Mouse (Mus musculus): ENCODE measurements at regions not wholly inside any gene's neighbourhood (a gene's known extent, or its start where the extent isn't known, plus 50 kb on each side); places are given as distances from the start of the nearest gene placed in this dataset.

GRCm38 (mm10) chr5:51935391-51936354 lies 254.6 kb downstream of the Dhx15 start:
- no peaks in the 10 kb centered on the region for H3K36me3 ChIP-seq
- no peak overlapping the region for H3K27ac ChIP-seq
- H3K9me3 ChIP-seq (replicated peaks), result no peaks in the 10 kb centered on the region
- WGBS, result 86% methylated on average over 17 of the region's 17 CpGs
- H3K4me1 ChIP-seq, result 0 out of 2 replicates have a peak, but pooled peaks cover 2% of the 10 kb centered on the region
- H3K27me3 ChIP-seq (ENCODE audit: low read depth, poor library complexity, severe bottlenecking), result no peaks in the 10 kb centered on the region
- no peak for DNase-seq (ENCODE audit: low spot score)
- H3K4me3 ChIP-seq, result no peak overlapping the region

- 82% methylated on average over 4 of the region's 4 CpGs for WGBS
- no peaks in the 10 kb centered on the region for H3K9me3 ChIP-seq (replicated peaks)
- no peak for DNase-seq (ENCODE audit: low spot score)
- H3K27me3 ChIP-seq (ENCODE audit: low read depth, poor library complexity, severe bottlenecking), result no peaks in the 10 kb centered on the region
- 0 out of 2 replicates have a peak, but pooled peaks cover 2% of the 10 kb centered on the region for H3K4me1 ChIP-seq
- no peak overlapping the region for H3K4me3 ChIP-seq
- no peaks in the 10 kb centered on the region for H3K36me3 ChIP-seq
- H3K27ac ChIP-seq, result no peak overlapping the region
These were observed 255.4 kb downstream of the Dhx15 start for GRCm38 (mm10) chr5:51934910-51935309.

- no peaks in the 10 kb centered on the region for H3K36me3 ChIP-seq
- H3K27ac ChIP-seq, result no peak overlapping the region
- DNase-seq (ENCODE audit: low spot score), result no peak
- no peaks in the 10 kb centered on the region for H3K4me1 ChIP-seq
- WGBS, result 96% methylated on average over 1 of the region's 1 CpGs
- H3K4me3 ChIP-seq, result no peak overlapping the region
- H3K9me3 ChIP-seq (replicated peaks), result no peaks in the 10 kb centered on the region
- no peaks in the 10 kb centered on the region for H3K27me3 ChIP-seq (ENCODE audit: low read depth, poor library complexity, severe bottlenecking)
These were observed 257.0 kb downstream of the Dhx15 start for GRCm38 (mm10) chr5:51933331-51933730.

GRCm38 (mm10) chr5:51930416-51930815 lies 259.9 kb downstream of the Dhx15 start:
- no peaks in the 10 kb centered on the region for H3K36me3 ChIP-seq
- no peaks in the 10 kb centered on the region for H3K27me3 ChIP-seq (ENCODE audit: low read depth, poor library complexity, severe bottlenecking)
- H3K27ac ChIP-seq, result no peak overlapping the region
- DNase-seq (ENCODE audit: low spot score), result no peak
- no peaks in the 10 kb centered on the region for H3K9me3 ChIP-seq (replicated peaks)
- no peaks in the 10 kb centered on the region for H3K4me1 ChIP-seq
- WGBS, result 79% methylated on average over 3 of the region's 3 CpGs
- H3K4me3 ChIP-seq, result no peak overlapping the region

- H3K36me3 ChIP-seq, result no peaks in the 10 kb centered on the region
- H3K9me3 ChIP-seq (replicated peaks), result no peaks in the 10 kb centered on the region
- no peaks in the 10 kb centered on the region for H3K4me1 ChIP-seq
- 81% methylated on average over 3 of the region's 3 CpGs for WGBS
- no peak overlapping the region for H3K27ac ChIP-seq
- no peak overlapping the region for H3K4me3 ChIP-seq
- no peak for DNase-seq (ENCODE audit: low spot score)
- H3K27me3 ChIP-seq (ENCODE audit: low read depth, poor library complexity, severe bottlenecking), result no peaks in the 10 kb centered on the region
These were observed 261.5 kb downstream of the Dhx15 start for GRCm38 (mm10) chr5:51928801-51929200.

GRCm38 (mm10) chr5:51923417-51923816 lies 266.9 kb downstream of the Dhx15 start:
- Histone ChIP-seq H3K9me3 (replicated peaks) (no peaks in the 10 kb centered on the region), H3K27ac (no peak overlapping the region), H3K4me3 (no peak overlapping the region), H3K27me3 (ENCODE audit: low read depth, poor library complexity, severe bottlenecking) (no peaks in the 10 kb centered on the region), H3K36me3 (no peaks in the 10 kb centered on the region), H3K4me1 (0 out of 2 replicates have a peak, but pooled peaks cover 5% of the 10 kb centered on the region)
- DNase-seq (ENCODE audit: low spot score), result no peak
- 88% methylated on average over 7 of the region's 7 CpGs for WGBS

GRCm38 (mm10) chr5:51922973-51923372 lies 267.3 kb downstream of the Dhx15 start:
- DNase-seq (ENCODE audit: low spot score), result no peak
- 63% methylated on average over 5 of the region's 5 CpGs for WGBS
- no peaks in the 10 kb centered on the region for H3K27me3 ChIP-seq (ENCODE audit: low read depth, poor library complexity, severe bottlenecking)
- no peak overlapping the region for H3K4me3 ChIP-seq
- no peaks in the 10 kb centered on the region for H3K9me3 ChIP-seq (replicated peaks)
- H3K4me1 ChIP-seq, result 0 out of 2 replicates have a peak, but pooled peaks cover 5% of the 10 kb centered on the region
- no peaks in the 10 kb centered on the region for H3K36me3 ChIP-seq
- no peak overlapping the region for H3K27ac ChIP-seq

GRCm38 (mm10) chr5:51922494-51922893 lies 267.8 kb downstream of the Dhx15 start:
- Histone ChIP-seq H3K9me3 (replicated peaks) (no peaks in the 10 kb centered on the region), H3K36me3 (no peaks in the 10 kb centered on the region), H3K27ac (no peak overlapping the region), H3K27me3 (ENCODE audit: low read depth, poor library complexity, severe bottlenecking) (no peaks in the 10 kb centered on the region), H3K4me1 (0 out of 2 replicates have a peak, but pooled peaks cover 5% of the 10 kb centered on the region), H3K4me3 (no peak overlapping the region)
- WGBS, result 87% methylated on average over 7 of the region's 7 CpGs
- DNase-seq (ENCODE audit: low spot score), result no peak

- 44% methylated on average over 4 of the region's 4 CpGs for WGBS
- no peak overlapping the region for H3K4me3 ChIP-seq
- DNase-seq (ENCODE audit: low spot score), result no peak
- H3K4me1 ChIP-seq, result 0 out of 2 replicates have a peak, but pooled peaks cover 4% of the 10 kb centered on the region
- no peaks in the 10 kb centered on the region for H3K27me3 ChIP-seq (ENCODE audit: low read depth, poor library complexity, severe bottlenecking)
- no peak overlapping the region for H3K27ac ChIP-seq
- H3K9me3 ChIP-seq (replicated peaks), result no peaks in the 10 kb centered on the region
- no peaks in the 10 kb centered on the region for H3K36me3 ChIP-seq
These were observed 272.4 kb downstream of the Dhx15 start for GRCm38 (mm10) chr5:51917812-51918448.

- no peak for DNase-seq (ENCODE audit: low spot score)
- Histone ChIP-seq H3K4me3 (no peak overlapping the region), H3K4me1 (peaks cover 4% of the 10 kb centered on the region; the same call in 1 of the 2 replicates), H3K27ac (no peak overlapping the region), H3K36me3 (no peaks in the 10 kb centered on the region), H3K27me3 (ENCODE audit: low read depth, poor library complexity, severe bottlenecking) (no peaks in the 10 kb centered on the region), H3K9me3 (replicated peaks) (no peaks in the 10 kb centered on the region)
- 90% methylated on average over 6 of the region's 6 CpGs for WGBS
These were observed 275.6 kb downstream of the Dhx15 start for GRCm38 (mm10) chr5:51914731-51915130.

- Histone ChIP-seq H3K4me3 (no peak overlapping the region), H3K27ac (no peak overlapping the region), H3K4me1 (peaks cover 13% of the 10 kb centered on the region), H3K36me3 (no peaks in the 10 kb centered on the region), H3K9me3 (replicated peaks) (no peaks in the 10 kb centered on the region), H3K27me3 (ENCODE audit: low read depth, poor library complexity, severe bottlenecking) (no peaks in the 10 kb centered on the region)
- 72% methylated on average over 8 of the region's 8 CpGs for WGBS
- no peak for DNase-seq (ENCODE audit: low spot score)
These were observed 281.5 kb downstream of the Dhx15 start for GRCm38 (mm10) chr5:51908861-51909260.

GRCm38 (mm10) chr5:51906315-51907109 lies 283.8 kb downstream of the Dhx15 start:
- Histone ChIP-seq H3K9me3 (replicated peaks) (no peaks in the 10 kb centered on the region), H3K27me3 (ENCODE audit: low read depth, poor library complexity, severe bottlenecking) (no peaks in the 10 kb centered on the region), H3K27ac (no peak overlapping the region), H3K4me3 (no peak overlapping the region), H3K36me3 (no peaks in the 10 kb centered on the region), H3K4me1 (peaks cover 13% of the 10 kb centered on the region)
- DNase-seq (ENCODE audit: low spot score), result no peak
- WGBS, result 68% methylated on average over 9 of the region's 9 CpGs
